Mouse (Mus musculus) midbrain, postnatal 0 days (tissue): ENCODE data around the gene Denr. TPM values are rescaled to one million over a fixed set of nuclear protein-coding genes. Genes with fewer than 3 reads are reported as not detected.

Experiments
- ATAC-seq: fragments of 200-750 bp; cut with Nextera tagmentation; 2 replicates; pipeline ENCODE4 v1.8.0; 2017; ENCODE audit warnings: moderate number of reproducible peaks, mild to moderate bottlenecking, moderate TSS enrichment, moderate library complexity; ENCODE audit not compliant: low FRiP score
- DNase-seq: peaks from one replicate; pipeline ENCODE4 v3.0.0-alpha.2; 2015; ENCODE audit warnings: low spot score
- H3K27ac ChIP-seq: fragments of 300-500 bp; sonication (generic); 2 replicates; pipeline ENCODE4 v1.5.1; 2014; ENCODE audit warnings: low read depth, mild to moderate bottlenecking, low read length, mixed read lengths
- H3K27me3 ChIP-seq: fragments of 300-500 bp; sonication (generic); 2 replicates; pipeline ENCODE4 v1.6.1; 2014; ENCODE audit warnings: low read length, control low read depth, mixed read lengths; ENCODE audit not compliant: insufficient read depth
- H3K36me3 ChIP-seq: fragments of 300-500 bp; sonication (generic); 2 replicates; pipeline ENCODE4 v1.6.1; 2014; ENCODE audit warnings: low read length, control low read depth, mixed read lengths; ENCODE audit not compliant: insufficient read depth
- H3K4me1 ChIP-seq: fragments of 300-500 bp; sonication (generic); 2 replicates; pipeline ENCODE4 v1.6.1; 2014; ENCODE audit warnings: mild to moderate bottlenecking, control low read depth, antibody characterized with exemption, low read length, mixed read lengths; ENCODE audit not compliant: insufficient read depth
- H3K4me2 ChIP-seq: fragments of 300-500 bp; sonication (generic); 2 replicates; pipeline ENCODE4 v1.6.1; 2014; ENCODE audit warnings: low read depth, mild to moderate bottlenecking, low read length, mixed read lengths; ENCODE audit not compliant: poor library complexity, severe bottlenecking
- H3K4me3 ChIP-seq: fragments of 300-500 bp; sonication (generic); 2 replicates; pipeline ENCODE4 v1.5.1; 2014; ENCODE audit warnings: low read depth, mild to moderate bottlenecking, low read length, moderate library complexity
- H3K9ac ChIP-seq: fragments of 300-500 bp; sonication (generic); replicated peaks from 2 replicates; pipeline ENCODE4 v1.6.1; 2014; ENCODE audit warnings: mild to moderate bottlenecking, low read length, moderate library complexity, mixed read lengths; ENCODE audit not compliant: poor library complexity, severe bottlenecking
- H3K9me3 ChIP-seq: fragments of 300-500 bp; sonication (generic); 2 replicates; pipeline ENCODE4 v1.6.1; 2016; ENCODE audit warnings: low read length, control low read depth
- CTCF ChIP-seq: IDR thresholded peaks from 2 replicates; pipeline ENCODE4 v1.5.1; 2016; ENCODE audit warnings: antibody characterized with exemption, mild to moderate bottlenecking
- WGBS: fragments of 180-500 bp; shearing (Covaris S2); extraction: QIAGEN DNeasy Blood & Tissue Kit; methylation state at CpG from one replicate; pipeline ENCODE4 v1.1.7; 2014; 5-methylcytosine and 5-hydroxymethylcytosine counted together
- polyA plus RNA-seq: library from polyadenylated mRNA; unstranded; fragments of >200 nt; fragmentation: Nextera tagmentation; extraction: Ambion mirVana; gene quantifications from 2 replicates; pipeline ENCODE4 v1.2.1, GENCODE M21; 2015
- total RNA-seq: library from RNA; depleted of rRNA; stranded (reverse); fragments of >200 nt; gene quantifications from 2 replicates; pipeline ENCODE4 v1.2.3, GENCODE M21; 2014; rRNA removed

Denr gene
- total and polyA plus RNA-seq, 2 experiments from 2014 or later = 13.8 to 158 TPM

- ATAC-seq = no peak
- no peak overlapping the region; the same call in 1 of the 2 replicates for H3K27ac ChIP-seq
These were observed 67.2 kb downstream of the Denr start for GRCm38 (mm10) chr5:123974179-123974485.

GRCm38 (mm10) chr5:123974616-123975111 lies 67.7 kb downstream of the Denr start:
- no peaks in the 10 kb centered on the region for H3K9me3 ChIP-seq
- 20% methylated on average over 11 of the region's 11 CpGs for WGBS
- H3K27ac ChIP-seq = no peak overlapping the region
- DNase-seq (no peak), ATAC-seq (no peak)
- TF ChIP-seq CTCF = no peak
- no peaks in the 10 kb centered on the region for H3K36me3 ChIP-seq
- peak overlapping the region; percentile 87 for H3K4me3 ChIP-seq
- H3K4me1 ChIP-seq = no peaks in the 10 kb centered on the region
- 0 out of 2 replicates have a peak overlapping the region, but pooled peaks have one; percentile 89 for H3K9ac ChIP-seq
- no peaks in the 10 kb centered on the region for H3K27me3 ChIP-seq
- H3K4me2 ChIP-seq = peak overlapping the region; percentile 81

More at GRCm38 (mm10) chr5:123974179-123974485, 67.2 kb downstream of the Denr start:
- Histone ChIP-seq H3K9me3 (no peaks in the 10 kb centered on the region), H3K36me3 (no peaks in the 10 kb centered on the region), H3K9ac (peak overlapping the region; percentile 89), H3K4me2 (peak overlapping the region; percentile 81), H3K4me3 (peak overlapping the region; percentile 87), H3K4me1 (no peaks in the 10 kb centered on the region), H3K27me3 (no peaks in the 10 kb centered on the region)
- TF ChIP-seq CTCF = no peak
- WGBS = under 1% methylated on average over 14 of the region's 14 CpGs
- no peak for DNase-seq

GRCm38 (mm10) chr5:123975668-123976180 lies 68.7 kb downstream of the Denr start:
- Histone ChIP-seq H3K4me3 (no peak overlapping the region), H3K27ac (no peak overlapping the region), H3K4me2 (0 out of 2 replicates have a peak overlapping the region, but pooled peaks have one; percentile 81), H3K27me3 (no peaks in the 10 kb centered on the region), H3K9me3 (no peaks in the 10 kb centered on the region), H3K4me1 (no peaks in the 10 kb centered on the region), H3K36me3 (no peaks in the 10 kb centered on the region), H3K9ac (no peak overlapping the region)
- no peak for TF ChIP-seq CTCF
- ATAC-seq = no peak
- no peak for DNase-seq
- WGBS = 71% methylated on average over 6 of the region's 6 CpGs

DNA sequence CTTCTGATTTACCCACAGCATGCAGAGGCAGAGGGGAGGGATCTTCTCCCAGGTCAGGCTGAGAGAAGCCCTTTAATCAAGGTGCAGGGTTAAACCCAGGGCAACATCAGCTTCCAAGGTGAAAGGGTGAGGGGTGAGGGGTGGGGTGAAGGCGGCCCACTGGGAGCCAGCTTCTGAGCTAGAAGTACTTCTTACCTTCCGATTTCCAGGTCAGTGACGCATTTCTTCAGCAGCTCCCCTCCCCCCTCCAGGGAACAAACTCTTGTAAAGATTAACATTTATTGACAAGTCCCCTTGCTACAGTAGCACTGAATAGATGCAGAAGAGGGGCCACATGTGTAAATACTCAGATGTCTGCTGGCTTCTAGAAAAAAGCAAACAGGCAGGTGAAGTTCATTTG lies 70.3 kb downstream of the Denr start:
- TF ChIP-seq CTCF = no peak
- Histone ChIP-seq H3K4me2 (no peak overlapping the region), H3K36me3 (no peaks in the 10 kb centered on the region), H3K4me3 (no peak overlapping the region), H3K27me3 (no peaks in the 10 kb centered on the region), H3K4me1 (no peaks in the 10 kb centered on the region), H3K27ac (no peak overlapping the region), H3K9me3 (no peaks in the 10 kb centered on the region), H3K9ac (no peak overlapping the region)
- WGBS = 66% methylated on average over 3 of the region's 3 CpGs
- DNase-seq = no peak
- no peak for ATAC-seq

DNA sequence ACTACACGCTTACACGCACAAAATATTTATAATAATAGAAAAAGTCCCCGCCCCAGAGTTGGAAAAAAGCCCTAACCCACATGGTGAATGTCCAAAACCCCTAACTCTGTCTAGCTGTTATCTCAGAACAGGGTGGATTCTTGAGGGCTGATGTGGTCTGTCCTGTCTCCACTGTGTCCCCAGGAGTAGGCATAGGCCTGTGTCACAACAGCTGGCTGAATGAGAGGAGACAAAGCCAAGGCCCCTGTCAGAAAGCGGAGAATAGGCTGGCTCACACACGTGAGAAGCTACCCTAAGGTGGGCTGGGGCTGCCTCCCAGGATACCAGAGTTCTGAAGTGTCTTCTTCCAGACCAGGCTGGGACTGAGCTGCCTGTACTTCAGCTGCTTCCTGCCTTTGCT lies 71.2 kb downstream of the Denr start:
- Histone ChIP-seq H3K4me3 (no peak overlapping the region), H3K27me3 (no peaks in the 10 kb centered on the region), H3K9me3 (no peaks in the 10 kb centered on the region), H3K4me2 (no peak overlapping the region), H3K27ac (no peak overlapping the region), H3K36me3 (no peaks in the 10 kb centered on the region), H3K4me1 (no peaks in the 10 kb centered on the region), H3K9ac (no peak overlapping the region)
- no peak for ATAC-seq
- 77% methylated on average over 5 of the region's 5 CpGs for WGBS
- DNase-seq = no peak
- TF ChIP-seq CTCF = no peak

Other genes with a start within 250 kb of the Denr start
- gene Clip1, start 222.6 kb upstream of the Denr start, total RNA-seq = 73.1 and 80.0 TPM in 2 replicates
- 64.2 and 77.5 TPM in 2 replicates for gene Clip1, start 222.6 kb upstream of the Denr start, polyA plus RNA-seq
- gene Zcchc8, start 186.1 kb upstream of the Denr start, total RNA-seq = 29.6 and 40.6 TPM in 2 replicates
- gene Zcchc8, start 186.1 kb upstream of the Denr start, polyA plus RNA-seq = 41.9 and 46.3 TPM in 2 replicates
- 41.9 and 71.9 TPM in 2 replicates for gene Rsrc2, start 157.8 kb upstream of the Denr start, total RNA-seq
- gene Rsrc2, start 157.8 kb upstream of the Denr start, polyA plus RNA-seq = 117 and 133 TPM in 2 replicates
- gene Kntc1, start 157.5 kb upstream of the Denr start, total RNA-seq = 2.7 and 9.5 TPM in 2 replicates
- gene Kntc1, start 157.5 kb upstream of the Denr start, polyA plus RNA-seq = 1.8 and 3.0 TPM in 2 replicates
- not detected in 2 replicates for gene Hcar2, start 41.7 kb upstream of the Denr start, total RNA-seq
- gene Hcar2, start 41.7 kb upstream of the Denr start, polyA plus RNA-seq = not detected in 2 replicates
- gene Hcar1, start 27.2 kb upstream of the Denr start, total RNA-seq = 1.1 and 1.9 TPM in 2 replicates
- 0.64 and 0.71 TPM in 2 replicates for gene Hcar1, start 27.2 kb upstream of the Denr start, polyA plus RNA-seq
- 6.0 TPM in 1 of 2 replicates, not detected in the other for gene Gm43518, start 20.2 kb downstream of the Denr start, total RNA-seq
- gene Gm43518, start 20.2 kb downstream of the Denr start, polyA plus RNA-seq = 2.7 and 2.8 TPM in 2 replicates
- gene Ccdc62, start 23.5 kb downstream of the Denr start, total RNA-seq = 0.27 and 9.8 TPM in 2 replicates
- gene Ccdc62, start 23.5 kb downstream of the Denr start, polyA plus RNA-seq = 2.9 and 3.8 TPM in 2 replicates
- 42.9 and 45.4 TPM in 2 replicates for gene Hip1r, start 66.5 kb downstream of the Denr start, total RNA-seq
- gene Hip1r, start 66.5 kb downstream of the Denr start, polyA plus RNA-seq = 25.8 and 30.8 TPM in 2 replicates
- 52.3 and 75.5 TPM in 2 replicates for gene Vps37b, start 125.1 kb downstream of the Denr start, total RNA-seq
- 54.3 and 56.2 TPM in 2 replicates for gene Vps37b, start 125.1 kb downstream of the Denr start, polyA plus RNA-seq
- 41.7 and 42.1 TPM in 2 replicates for gene Abcb9, start 188.6 kb downstream of the Denr start, total RNA-seq
- gene Abcb9, start 188.6 kb downstream of the Denr start, polyA plus RNA-seq = 29.6 and 30.1 TPM in 2 replicates
- 54.5 and 70.4 TPM in 2 replicates for gene Ogfod2, start 205.1 kb downstream of the Denr start, total RNA-seq
- gene Ogfod2, start 205.1 kb downstream of the Denr start, polyA plus RNA-seq = 36.2 and 39.5 TPM in 2 replicates
- gene Arl6ip4, start 208.9 kb downstream of the Denr start, total RNA-seq = 40.8 and 47.3 TPM in 2 replicates
- 120 and 124 TPM in 2 replicates for gene Arl6ip4, start 208.9 kb downstream of the Denr start, polyA plus RNA-seq